Mouse (Mus musculus) kidney, postnatal 36 days (tissue): ENCODE measurements around the gene Sh3bp1.

ENCODE experiments used
- DNase-seq, 2 experiments: peaks; one replicate each; pipeline ENCODE4 v3.0.0; 2021 to 2022; ENCODE audit warnings: mixed read lengths in 2 of 2

Gene Sh3bp1

DNA sequence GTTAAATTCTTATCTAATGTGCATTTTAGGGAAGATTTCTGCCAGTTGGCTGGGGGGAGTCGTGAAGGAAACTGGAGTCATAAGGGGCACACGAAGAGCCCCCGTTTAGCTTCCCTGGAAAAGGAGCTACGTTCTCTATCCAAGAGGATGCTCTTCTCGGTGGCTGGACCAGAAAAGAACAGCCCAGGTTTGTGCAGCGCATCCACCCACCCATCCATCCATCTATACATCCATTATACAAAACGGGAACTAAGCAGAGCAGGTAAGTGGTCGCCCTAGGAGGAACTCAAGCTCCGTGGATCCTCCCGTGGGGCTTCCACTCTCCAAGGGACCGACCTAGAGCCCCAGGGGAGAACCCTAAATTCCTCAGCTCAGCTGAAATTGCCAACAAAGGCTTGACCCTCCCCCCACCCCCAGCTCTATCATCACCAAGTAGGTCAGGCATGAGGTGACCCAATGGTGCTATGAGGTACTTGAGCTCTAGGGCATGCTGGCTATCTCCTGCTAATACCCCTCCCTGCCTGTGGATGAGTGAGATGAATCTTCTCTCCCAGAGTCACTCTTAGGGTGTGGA, 48.7 kb downstream of the Sh3bp1 start:
- no peak for DNase-seq

- no peak for DNase-seq
Observed at GRCm38 (mm10) chr15:78948883-78949282, 49.3 kb downstream of the Sh3bp1 start.

GRCm38 (mm10) chr15:78955663-78956062, 56.1 kb downstream of the Sh3bp1 start:
- no peak for DNase-seq

GRCm38 (mm10) chr15:78956351-78956750, 56.8 kb downstream of the Sh3bp1 start:
- DNase-seq: peak; percentile 16 to 30

- DNase-seq: no peak
Observed at GRCm38 (mm10) chr15:78957021-78957420, 57.5 kb downstream of the Sh3bp1 start.

GRCm38 (mm10) chr15:78959537-78959936, 60.0 kb downstream of the Sh3bp1 start:
- DNase-seq: no peak

DNA sequence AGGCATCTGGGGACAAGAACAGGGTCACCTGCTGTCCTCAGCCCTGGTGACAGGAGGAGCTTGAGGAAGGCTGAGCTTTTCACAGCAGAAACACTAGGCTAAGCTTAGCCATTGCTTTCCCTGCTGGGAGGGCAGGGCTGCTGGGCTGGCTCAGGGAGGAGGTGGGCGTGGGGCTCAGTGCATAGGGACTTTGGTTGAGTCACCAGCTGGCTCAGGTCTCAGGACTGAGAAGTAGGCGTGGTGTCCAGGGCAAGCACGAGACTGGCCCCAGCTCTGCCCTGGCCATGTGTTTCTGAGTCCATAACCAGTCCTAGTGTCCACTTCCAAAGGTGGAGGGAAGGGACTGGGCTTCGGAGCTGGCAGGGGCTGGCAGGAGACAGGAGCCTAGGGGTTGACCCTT, 60.5 kb downstream of the Sh3bp1 start:
- DNase-seq: no peak
